Mouse (Mus musculus): Measurements from ENCODE around the gene Nfasc. TPM values are rescaled to one million over a fixed set of nuclear protein-coding genes. Genes with fewer than 3 reads are reported as not detected.

Gene Nfasc
- total and polyA plus RNA-seq, 3 experiments, result 0.04 TPM; not detected in 2

- peaks cover 75% of the 10 kb centered on the region for H3K27me3 ChIP-seq (replicated peaks)
- H3K9me3 ChIP-seq (replicated peaks; ENCODE audit: low read length), result no peaks in the 10 kb centered on the region
- dilution Hi-C loops (cut with MboI; ENCODE audit: extremely low pct_ligation_motif_present, extremely low pct_unique_long_range_greater_than_20kb, low sequenced_read_pairs), result no loop called here
- no peaks in the 10 kb centered on the region for H3K79me2 ChIP-seq (replicated peaks; ENCODE audit: control insufficient read depth, extremely low read depth, insufficient read depth, poor library complexity, severe bottlenecking)
- H3K9ac ChIP-seq (ENCODE audit: insufficient read depth, low read depth), result no peak overlapping the region
- H3K27ac ChIP-seq (ENCODE audit: insufficient read depth, low read depth), result no peak overlapping the region
- DNase-seq (ENCODE audit: extremely low read depth), result no peak
- H3K4me1 ChIP-seq (ENCODE audit: control insufficient read depth in 1 of 2, insufficient read depth in 2 of 2), result no peaks in the 10 kb centered on the region
- no peaks in the 10 kb centered on the region for H3K36me3 ChIP-seq (replicated peaks in 1 of 2; ENCODE audit: control insufficient read depth in 1 of 2, insufficient read depth in 1 of 2, low read length in 1 of 2)
- no peak overlapping the region for H3K4me2 ChIP-seq (ENCODE audit: insufficient read depth, low read depth, poor library complexity, severe bottlenecking)
- in situ Hi-C loops (cut with MboI; ENCODE audit: low pct_ligation_motif_present, low pct_unique_long_range_greater_than_20kb, low sequenced_read_pairs), result no loop called here
- TF ChIP-seq RAD21 (IDR thresholded peaks at IDR 0.05; ENCODE audit: low read depth, low read length) (no peak), MEF2A (IDR thresholded peaks at IDR 0.05; ENCODE audit: borderline replicate concordance, low read depth, low read length) (no peak), RCOR1 (conservative IDR thresholded peaks at IDR 0.05; ENCODE audit: low read depth, low read length) (no peak), TBP (conservative IDR thresholded peaks at IDR 0.05; ENCODE audit: low read depth, low read length) (no peak), HCFC1 (IDR thresholded peaks at IDR 0.05; ENCODE audit: low read depth, low read length) (no peak), NELFE (IDR thresholded peaks at IDR 0.05; ENCODE audit: low read depth, low read length) (no peak), USF2 (conservative IDR thresholded peaks at IDR 0.05; ENCODE audit: low read depth, low read length) (no peak), JUN (IDR thresholded peaks at IDR 0.05; ENCODE audit: insufficient read depth, low read depth, low read length) (no peak), E2F4 (IDR thresholded peaks at IDR 0.05; ENCODE audit: insufficient replicate concordance, low read depth, low read length) (no peak), MAX (IDR thresholded peaks at IDR 0.05; ENCODE audit: low read length) (no peak), USF1 (IDR thresholded peaks at IDR 0.05; ENCODE audit: low read depth, low read length) (no peak)
- no peak overlapping the region for H3K4me3 ChIP-seq (replicated peaks in 1 of 3; ENCODE audit: low read depth in 2 of 3, low read length in 2 of 3, poor library complexity in 1 of 3)
Measured at GRCm38 (mm10) chr1:132703467-132703866, 38.1 kb downstream of the Nfasc start.

- no peaks in the 10 kb centered on the region for H3K79me2 ChIP-seq (replicated peaks; ENCODE audit: control insufficient read depth, extremely low read depth, insufficient read depth, poor library complexity, severe bottlenecking)
- H3K27ac ChIP-seq (ENCODE audit: insufficient read depth, low read depth), result no peak overlapping the region
- H3K27me3 ChIP-seq (replicated peaks), result peaks cover 78% of the 10 kb centered on the region
- in situ Hi-C loops (cut with MboI; ENCODE audit: low pct_ligation_motif_present, low pct_unique_long_range_greater_than_20kb, low sequenced_read_pairs) (no loop called here), dilution Hi-C loops (cut with MboI; ENCODE audit: extremely low pct_ligation_motif_present, extremely low pct_unique_long_range_greater_than_20kb, low sequenced_read_pairs) (no loop called here)
- no peak for DNase-seq (ENCODE audit: extremely low read depth)
- H3K4me1 ChIP-seq (ENCODE audit: control insufficient read depth in 1 of 2, insufficient read depth in 2 of 2), result no peaks in the 10 kb centered on the region
- H3K4me2 ChIP-seq (ENCODE audit: insufficient read depth, low read depth, poor library complexity, severe bottlenecking), result no peak overlapping the region
- H3K4me3 ChIP-seq (replicated peaks in 1 of 3; ENCODE audit: low read depth in 2 of 3, low read length in 2 of 3, poor library complexity in 1 of 3), result no peak overlapping the region
- no peak overlapping the region for H3K9ac ChIP-seq (ENCODE audit: insufficient read depth, low read depth)
- H3K36me3 ChIP-seq (replicated peaks in 1 of 2; ENCODE audit: control insufficient read depth in 1 of 2, insufficient read depth in 1 of 2, low read length in 1 of 2), result no peaks in the 10 kb centered on the region
- TF ChIP-seq ZMIZ1 (IDR thresholded peaks at IDR 0.05; ENCODE audit: low read depth, low read length), result no peak
- no peak for TF ChIP-seq CHD1 (IDR thresholded peaks at IDR 0.05; ENCODE audit: low read depth, low read length)
- TF ChIP-seq BHLHE40 (IDR thresholded peaks at IDR 0.05; ENCODE audit: low read depth, low read length), result no peak
- no peak for TF ChIP-seq MAFK (IDR thresholded peaks at IDR 0.05; ENCODE audit: insufficient replicate concordance, low read length)
- TF ChIP-seq GABPA (IDR thresholded peaks at IDR 0.05; ENCODE audit: insufficient replicate concordance, low read depth, low read length), result no peak
- TF ChIP-seq PAX5 (IDR thresholded peaks at IDR 0.05; ENCODE audit: low read length), result no peak
- no peak for TF ChIP-seq CTCF (conservative IDR thresholded peaks at IDR 0.05 in 1 of 2, IDR thresholded peaks at IDR 0.05 in 1 of 2; ENCODE audit: low read depth in 2 of 2, low read length in 2 of 2)
- no peak for TF ChIP-seq RCOR1 (conservative IDR thresholded peaks at IDR 0.05; ENCODE audit: low read depth, low read length)
- no peak for TF ChIP-seq RAD21 (IDR thresholded peaks at IDR 0.05; ENCODE audit: low read depth, low read length)
- TF ChIP-seq NRF1 (IDR thresholded peaks at IDR 0.05; ENCODE audit: low read depth, low read length), result no peak
- TF ChIP-seq UBTF (IDR thresholded peaks at IDR 0.05; ENCODE audit: low read depth, low read length), result no peak
- no peak for TF ChIP-seq HCFC1 (IDR thresholded peaks at IDR 0.05; ENCODE audit: low read depth, low read length)
- TF ChIP-seq MAZ (IDR thresholded peaks at IDR 0.05; ENCODE audit: low read depth, low read length), result no peak
- no peak for TF ChIP-seq NELFE (IDR thresholded peaks at IDR 0.05; ENCODE audit: low read depth, low read length)
- H3K9me3 ChIP-seq (replicated peaks; ENCODE audit: low read length), result no peaks in the 10 kb centered on the region
Measured at GRCm38 (mm10) chr1:132696926-132697325, 44.7 kb downstream of the Nfasc start.
